In the genomic region with DNA sequence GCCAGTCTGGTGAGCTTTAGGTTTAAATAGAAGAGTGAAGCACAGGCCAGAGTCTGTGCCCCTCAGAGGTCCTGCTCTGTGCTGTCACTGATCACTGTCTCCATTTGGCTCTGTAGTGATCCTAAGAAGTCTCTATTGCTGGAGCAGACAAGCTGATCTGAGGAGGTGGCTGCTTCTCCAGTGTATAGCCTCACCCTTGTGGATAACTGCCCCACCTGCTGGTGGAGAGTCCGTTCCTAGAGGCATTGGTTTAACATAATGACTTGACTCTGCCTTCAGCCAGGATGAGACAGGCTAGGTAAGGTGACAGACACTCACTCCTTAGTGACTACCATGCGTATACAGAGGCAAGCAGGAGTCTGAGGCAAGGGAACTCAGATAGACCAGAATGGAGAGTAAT, we compare ENCODE assay signal across 8 mouse cellular contexts.
A peak's percentile ranks its signal among the peaks of the same experiment; 100 is the strongest.
DNase-seq lines count a peak whose midpoint lies in the region; ATAC-seq lines count a peak whose summit lies in the region.
"Had no signal": no experiment of that assay in that cellular context is flagged by ENCODE, and none has a peak within 500 bp of the region (broad histone marks: within the 10 kb centered on the region; RNA-seq: fewer than 3 reads in every experiment).

No protein-coding gene starts in this region.

- no peaks in the 10 kb centered on the region for H3K36me3 ChIP-seq in lung, embryonic 16.5 days (ENCODE audit: control insufficient read depth, insufficient read depth, low read length)
- H3K36me3 ChIP-seq in midbrain, embryonic 14.5 days (ENCODE audit: control insufficient read depth, insufficient read depth, low read length), result no peaks in the 10 kb centered on the region

- peak; percentile 31; the same call in 1 of the 2 replicates for ATAC-seq in lung, embryonic 16.5 days (ENCODE audit: low read depth)
- no peak for ATAC-seq in midbrain, embryonic 14.5 days (ENCODE audit: low FRiP score, low TSS enrichment)

- H3K4me3 ChIP-seq in lung, embryonic 16.5 days (ENCODE audit: low read length), result no peak overlapping the region
- no peak overlapping the region for H3K4me3 ChIP-seq in midbrain, embryonic 14.5 days (replicated peaks; ENCODE audit: low read depth, low read length)
- H3K4me3 ChIP-seq: erythroblast, embryonic 14.5 days had no signal

- H3K27ac ChIP-seq in lung, embryonic 16.5 days (ENCODE audit: low read length), result no peak overlapping the region
- H3K27ac ChIP-seq in midbrain, embryonic 14.5 days (replicated peaks; ENCODE audit: low read depth, low read length), result no peak overlapping the region

- 0 out of 2 replicates have a peak, but pooled peaks cover 2% of the 10 kb centered on the region for H3K9me3 ChIP-seq in lung, embryonic 16.5 days (ENCODE audit: control insufficient read depth, low read length)
- no peaks in the 10 kb centered on the region; the same call in 1 of the 2 replicates for H3K9me3 ChIP-seq in midbrain, embryonic 14.5 days (ENCODE audit: control insufficient read depth, low read length)

- DNase-seq in ovary, adult 18-20 months (ENCODE audit: low spot score), result peak; percentile 17
- DNase-seq in ovary, postnatal 10 days (ENCODE audit: low spot score), result no peak
- DNase-seq in adrenal gland, adult 8-10 months, result peak; percentile 21
- peak; percentile 19 for DNase-seq in gastrocnemius, postnatal 25 days
- DNase-seq in midbrain, embryonic 14.5 days, result no peak
- no peak for DNase-seq in frontal cortex, postnatal 36 days (ENCODE audit: low spot score in 2 of 2)

- no peak overlapping the region for H3K4me2 ChIP-seq in lung, embryonic 16.5 days (ENCODE audit: low read depth, low read length)
- H3K4me2 ChIP-seq in midbrain, embryonic 14.5 days (ENCODE audit: low read length), result no peak overlapping the region

- H3K9ac ChIP-seq in lung, embryonic 16.5 days (ENCODE audit: low read length), result no peak overlapping the region
- H3K9ac ChIP-seq in midbrain, embryonic 14.5 days (replicated peaks; ENCODE audit: low read length), result no peak overlapping the region

- H3K4me1 ChIP-seq in lung, embryonic 16.5 days (replicated peaks; ENCODE audit: control insufficient read depth, insufficient read depth, low read length), result no peaks in the 10 kb centered on the region
- no peaks in the 10 kb centered on the region for H3K4me1 ChIP-seq in midbrain, embryonic 14.5 days (ENCODE audit: control insufficient read depth, insufficient read depth, low read length)

- no peaks in the 10 kb centered on the region for H3K27me3 ChIP-seq in lung, embryonic 16.5 days (ENCODE audit: control insufficient read depth, insufficient read depth, low read depth, low read length)
- H3K27me3 ChIP-seq in midbrain, embryonic 14.5 days (ENCODE audit: control insufficient read depth, insufficient read depth, low read length), result no peaks in the 10 kb centered on the region

- 61% methylated on average over 2 of the region's 2 CpGs for WGBS in lung, embryonic 16.5 days
- WGBS in midbrain, embryonic 14.5 days, result 62% methylated on average over 2 of the region's 2 CpGs

Comparison
In these comparisons a context has a peak if more than half of its experiments do, and no peak if none do; other contexts are left out.
1. DNase-seq: peak in ovary, adult 18-20 months (single experiment), adrenal gland, adult 8-10 months (single experiment) and gastrocnemius, postnatal 25 days (single experiment); none in ovary, postnatal 10 days (single experiment), midbrain, embryonic 14.5 days (single experiment) and frontal cortex, postnatal 36 days (0 of 2).